Mouse (Mus musculus) forebrain, postnatal 0 days (tissue): ENCODE data around the gene Hyal1. TPM values are rescaled to one million over a fixed set of nuclear protein-coding genes. Genes with fewer than 3 reads are reported as not detected.

Source experiments
- ATAC-seq: fragments of 200-750 bp; cut with Nextera tagmentation; 2 replicates; pipeline ENCODE4 v1.8.0; 2017; ENCODE audit warnings: mild to moderate bottlenecking, moderate library complexity
- DNase-seq: peaks from one replicate; pipeline ENCODE4 v3.0.0-alpha.2; 2015
- H3K27ac ChIP-seq: fragments of 300-500 bp; sonication (generic); 2 replicates; pipeline ENCODE4 v1.5.1; 2014; ENCODE audit warnings: low read depth, mild to moderate bottlenecking, antibody characterized with exemption, low read length, moderate library complexity, mixed read lengths
- H3K27me3 ChIP-seq: fragments of 300-500 bp; sonication (generic); 2 replicates; pipeline ENCODE4 v1.6.1; 2014; ENCODE audit warnings: mild to moderate bottlenecking, low read length, mixed read lengths; ENCODE audit not compliant: insufficient read depth
- H3K36me3 ChIP-seq: fragments of 300-500 bp; sonication (generic); 2 replicates; pipeline ENCODE4 v1.6.1; 2014; ENCODE audit warnings: mild to moderate bottlenecking, moderate library complexity; ENCODE audit not compliant: insufficient read depth
- H3K4me1 ChIP-seq: fragments of 300-500 bp; sonication (generic); 2 replicates; pipeline ENCODE4 v1.6.1; 2014; ENCODE audit warnings: antibody characterized with exemption; ENCODE audit not compliant: insufficient read depth
- H3K4me2 ChIP-seq: fragments of 300-500 bp; sonication (generic); 2 replicates; pipeline ENCODE4 v1.6.1; 2014; ENCODE audit warnings: low read depth, mild to moderate bottlenecking, moderate library complexity
- H3K4me3 ChIP-seq: fragments of 300-500 bp; sonication (generic); 2 replicates; pipeline ENCODE4 v1.5.1; 2014; ENCODE audit warnings: low read depth, low read length, mixed read lengths
- H3K9ac ChIP-seq: fragments of 300-500 bp; sonication (generic); 2 replicates; pipeline ENCODE4 v1.6.1; 2014; ENCODE audit warnings: mild to moderate bottlenecking
- H3K9me3 ChIP-seq: fragments of 300-500 bp; sonication (generic); 2 replicates; pipeline ENCODE4 v1.6.1; 2016; ENCODE audit warnings: low read length
- CTCF ChIP-seq: sonication (generic); IDR thresholded peaks from 2 replicates; pipeline ENCODE4 v1.5.1; 2016; ENCODE audit warnings: antibody characterized with exemption, control low read depth, low read depth
- WGBS: fragments of 180-500 bp; shearing (Covaris S2); extraction: QIAGEN DNeasy Blood & Tissue Kit; methylation state at CpG from one replicate; pipeline ENCODE4 v1.1.7; 2014; 5-methylcytosine and 5-hydroxymethylcytosine counted together
- polyA plus RNA-seq: library from polyadenylated mRNA; unstranded; fragments of >200 nt; fragmentation: Nextera tagmentation; extraction: Ambion mirVana; gene quantifications from 2 replicates; pipeline ENCODE4 v1.2.1, GENCODE M21; 2015
- total RNA-seq: library from RNA; depleted of rRNA; stranded (reverse); fragments of >200 nt; gene quantifications from 2 replicates; pipeline ENCODE4 v1.2.3, GENCODE M21; 2014

Hyal1 gene
- total and polyA plus RNA-seq, 2 experiments from 2014 or later, result 1.9 to 3.5 TPM

DNA sequence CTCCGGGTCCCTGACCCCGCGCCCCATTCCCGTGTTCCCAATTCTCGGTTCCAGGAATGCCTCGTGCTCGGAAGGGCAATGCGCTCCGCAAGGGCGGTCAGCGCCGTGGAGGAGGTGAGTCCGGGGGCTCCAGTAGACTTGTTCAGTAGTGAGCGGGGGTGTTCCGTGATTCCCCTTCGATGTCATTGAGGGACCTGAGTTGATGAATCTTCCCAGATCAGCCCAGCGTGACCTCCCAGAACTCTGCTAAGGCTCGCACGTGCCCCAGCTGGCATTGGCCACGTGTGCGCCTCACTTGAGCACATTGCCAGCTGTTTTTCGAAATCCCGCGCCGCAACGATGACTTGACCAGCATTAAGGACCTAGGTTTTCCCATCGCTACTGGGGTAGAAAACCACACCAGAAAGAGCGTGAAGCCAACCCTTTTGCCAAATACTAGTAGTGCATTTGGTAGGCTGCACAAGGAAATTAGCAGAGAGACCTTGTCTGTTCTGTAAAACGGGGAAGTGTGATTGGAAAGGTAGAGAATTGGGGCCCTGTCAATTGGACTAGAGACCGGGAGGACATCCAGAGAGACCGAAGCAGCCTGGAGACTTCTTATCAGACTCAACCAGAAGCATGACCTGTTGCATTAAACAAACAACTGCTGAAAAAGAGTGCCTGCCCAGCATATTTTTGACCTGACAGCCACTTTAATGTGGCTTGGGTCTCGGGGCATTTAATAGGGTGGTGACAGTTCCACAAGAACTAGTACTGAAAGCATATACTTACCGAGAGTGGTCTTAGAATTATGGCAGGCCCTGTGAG lies 11.3 kb downstream of the Hyal1 start:
- 7% methylated on average over 33 of the region's 33 CpGs for WGBS

DNA sequence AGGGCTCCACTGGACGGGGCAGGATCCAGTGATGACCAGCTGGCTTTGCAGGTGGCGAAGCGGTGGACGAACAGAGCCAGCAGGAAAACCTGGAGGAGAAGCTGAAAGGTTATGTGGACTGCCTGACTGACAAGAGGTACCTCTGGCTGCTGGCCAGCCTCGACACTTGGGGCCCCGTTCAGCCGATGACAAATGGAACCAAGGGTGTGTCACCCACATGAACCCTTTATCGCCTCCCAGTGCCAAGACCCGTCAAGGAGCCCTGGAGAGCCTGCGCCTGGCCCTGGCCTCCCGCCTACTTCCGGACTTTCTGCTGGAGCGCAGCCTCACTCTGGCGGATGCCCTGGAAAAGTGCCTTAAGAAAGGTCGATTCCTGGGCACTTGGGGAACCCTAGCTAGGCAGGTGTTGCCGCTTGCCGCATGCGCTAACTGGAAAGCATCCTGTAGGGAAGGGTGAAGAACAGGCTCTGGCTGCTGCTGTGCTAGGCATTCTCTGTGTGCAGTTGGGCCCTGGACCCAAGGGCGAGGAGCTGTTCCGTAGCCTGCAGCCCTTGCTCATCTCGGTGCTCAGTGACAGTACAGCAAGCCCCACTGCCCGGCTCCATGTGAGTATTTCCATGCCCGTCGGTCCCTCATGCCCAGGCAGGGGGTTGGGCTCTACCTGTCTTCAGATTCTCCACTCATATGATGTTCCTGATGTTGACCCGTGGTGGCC lies 13.5 kb downstream of the Hyal1 start:
- no peak overlapping the region for H3K9ac ChIP-seq
- no peak for TF ChIP-seq CTCF
- ATAC-seq, result no peak

More for the DNA sequence above, 11.3 kb downstream of the Hyal1 start:
- H3K4me1 ChIP-seq, result peaks cover 6% of the 10 kb centered on the region; the same call in 1 of the 2 replicates
- ATAC-seq, result peak; percentile 19
- peak overlapping the region; percentile 52 for H3K9ac ChIP-seq
- H3K9me3 ChIP-seq, result no peaks in the 10 kb centered on the region
- peak overlapping the region; percentile 74 for H3K4me2 ChIP-seq
- H3K27me3 ChIP-seq, result no peaks in the 10 kb centered on the region
- H3K4me3 ChIP-seq, result peak overlapping the region; percentile 70
- H3K36me3 ChIP-seq, result peaks cover 30% of the 10 kb centered on the region
- no peak for DNase-seq
- H3K27ac ChIP-seq, result no peak overlapping the region
- TF ChIP-seq CTCF, result no peak

DNA sequence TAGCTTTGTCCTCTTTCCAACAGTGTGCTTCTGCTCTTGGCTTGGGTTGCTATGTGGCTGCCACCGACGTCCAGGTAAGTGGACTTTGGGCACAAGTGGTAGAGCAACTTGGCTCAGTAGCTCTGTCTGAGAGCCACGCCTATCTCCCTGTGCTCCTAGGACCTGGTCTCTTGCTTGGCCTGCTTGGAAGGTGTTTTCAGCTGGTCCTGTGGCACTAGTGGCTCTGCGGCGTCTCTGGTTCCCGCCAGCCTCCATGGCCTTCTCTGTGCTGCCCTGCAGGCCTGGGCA lies 14.0 kb downstream of the Hyal1 start:
- Histone ChIP-seq H3K4me1 (peaks cover 6% of the 10 kb centered on the region; the same call in 1 of the 2 replicates), H3K9ac (no peak overlapping the region), H3K27me3 (no peaks in the 10 kb centered on the region), H3K27ac (no peak overlapping the region), H3K36me3 (peaks cover 42% of the 10 kb centered on the region), H3K4me3 (no peak overlapping the region), H3K9me3 (no peaks in the 10 kb centered on the region), H3K4me2 (no peak overlapping the region)
- TF ChIP-seq CTCF, result no peak
- 98% methylated on average over 6 of the region's 6 CpGs for WGBS
- ATAC-seq, result no peak
- no peak for DNase-seq

More for the DNA sequence above, 13.5 kb downstream of the Hyal1 start:
- WGBS, result 88% methylated on average over 25 of the region's 25 CpGs
- H3K36me3 ChIP-seq, result peaks cover 42% of the 10 kb centered on the region
- H3K4me3 ChIP-seq, result no peak overlapping the region
- H3K4me1 ChIP-seq, result peaks cover 6% of the 10 kb centered on the region; the same call in 1 of the 2 replicates
- DNase-seq, result no peak
- H3K27me3 ChIP-seq, result no peaks in the 10 kb centered on the region
- H3K9me3 ChIP-seq, result no peaks in the 10 kb centered on the region
- H3K27ac ChIP-seq, result no peak overlapping the region
- no peak overlapping the region for H3K4me2 ChIP-seq

DNA sequence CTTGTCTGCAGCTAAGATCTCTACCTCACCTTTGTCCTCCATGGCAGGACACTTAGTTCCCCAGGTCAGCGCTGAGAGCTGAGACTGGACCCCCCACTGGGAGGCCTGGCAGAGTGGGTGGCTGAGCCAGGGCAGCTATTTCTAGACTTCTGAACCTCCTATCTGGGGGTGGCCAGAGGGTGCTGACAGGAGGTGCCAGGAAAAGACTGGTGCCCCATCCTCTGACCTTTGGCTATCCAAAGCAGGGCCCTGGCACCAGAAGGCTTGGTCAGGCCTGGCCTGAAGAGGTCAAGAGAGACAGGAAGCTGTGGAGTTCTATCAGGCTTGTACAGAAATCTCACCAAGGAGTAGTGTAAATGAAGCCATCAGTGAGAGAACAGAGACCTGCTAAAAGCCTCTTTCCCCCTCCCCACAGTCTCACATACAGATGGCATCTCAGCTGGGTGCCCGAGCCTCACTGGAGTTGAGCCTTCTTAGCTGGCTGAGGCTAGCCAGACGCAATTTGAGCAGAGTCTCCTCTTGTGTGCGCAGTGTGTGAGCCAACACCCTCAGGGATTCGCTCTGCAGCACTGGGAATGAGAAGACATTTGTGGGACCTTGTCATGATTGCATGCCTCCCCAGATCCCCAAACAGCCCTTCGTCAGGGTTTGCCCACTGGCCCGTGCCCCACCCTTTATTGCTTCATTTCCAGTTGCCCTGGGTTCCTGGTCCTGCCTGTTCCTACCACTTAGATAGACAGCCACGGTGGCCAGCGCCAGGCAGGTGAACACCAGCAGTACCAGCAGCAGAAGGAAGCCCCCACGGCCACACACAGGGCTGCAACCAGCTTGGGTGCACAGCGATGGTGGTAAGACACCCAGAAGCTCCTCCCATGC lies 16.6 kb downstream of the Hyal1 start:
- Histone ChIP-seq H3K4me1 (peaks cover 2% of the 10 kb centered on the region; the same call in 1 of the 2 replicates), H3K36me3 (peaks cover 42% of the 10 kb centered on the region), H3K4me3 (no peak overlapping the region), H3K9me3 (no peaks in the 10 kb centered on the region), H3K27me3 (no peaks in the 10 kb centered on the region), H3K27ac (no peak overlapping the region), H3K9ac (no peak overlapping the region), H3K4me2 (no peak overlapping the region)
- ATAC-seq (peak; percentile 64), DNase-seq (peak; percentile 31)
- no peak for TF ChIP-seq CTCF
- WGBS, result 78% methylated on average over 11 of the region's 11 CpGs

DNA sequence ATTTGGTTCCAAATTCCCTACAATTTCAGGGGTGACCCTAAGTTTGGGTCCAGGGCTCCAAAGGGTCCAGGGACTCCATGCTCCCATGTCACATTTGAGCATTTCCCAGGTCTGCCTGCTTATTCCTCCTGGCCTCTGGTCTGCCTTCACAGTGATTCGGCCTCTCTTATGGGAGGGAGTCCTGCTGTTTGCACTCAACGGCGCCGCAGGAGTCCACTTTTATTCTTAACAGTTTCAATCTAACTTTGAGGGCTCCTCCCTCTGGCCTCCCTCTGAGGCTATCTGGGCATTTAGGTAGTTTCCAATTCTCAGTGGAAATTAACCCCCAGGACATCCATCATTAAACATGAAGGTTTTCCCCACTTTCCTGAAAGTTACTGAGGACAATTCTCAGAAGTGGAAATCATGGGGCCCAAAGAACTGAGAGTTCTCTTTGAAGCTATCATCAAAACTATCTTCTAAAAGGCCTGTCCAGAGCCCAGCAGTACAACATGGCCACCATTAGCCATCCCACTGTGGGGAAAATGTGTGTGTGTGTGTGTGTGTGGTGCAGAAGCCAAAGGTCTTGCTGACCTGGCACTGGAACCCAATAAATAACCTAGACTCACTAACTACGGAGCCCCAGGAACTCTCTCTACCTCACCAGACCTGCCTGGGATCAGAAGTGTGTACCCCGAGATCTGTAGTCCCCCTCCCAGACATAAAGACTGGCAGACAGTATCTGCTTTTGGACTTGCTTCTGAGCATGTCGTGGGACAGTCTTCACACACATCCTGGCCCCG lies 17.7 kb downstream of the Hyal1 start:
- Histone ChIP-seq H3K36me3 (peaks cover 42% of the 10 kb centered on the region), H3K9ac (no peak overlapping the region), H3K4me2 (no peak overlapping the region), H3K27ac (no peak overlapping the region), H3K27me3 (no peaks in the 10 kb centered on the region), H3K4me1 (no peaks in the 10 kb centered on the region), H3K4me3 (no peak overlapping the region), H3K9me3 (no peaks in the 10 kb centered on the region)
- no peak for TF ChIP-seq CTCF
- no peak for DNase-seq
- WGBS, result 74% methylated on average over 8 of the region's 8 CpGs
- no peak for ATAC-seq
